Mouse (Mus musculus): ENCODE measurements around the gene Setd7.

- TF ChIP-seq CTCF (conservative IDR thresholded peaks at IDR 0.05; ENCODE audit: insufficient read depth, insufficient read length, low read depth, low read length) (no peak), POLR2A (IDR thresholded peaks at IDR 0.05; ENCODE audit: low read depth, low read length) (no peak)
Measured at GRCm38 (mm10) chr3:51498659-51499058, 62.0 kb downstream of the Setd7 start.

Data from kidney, adult 2 months (tissue).